Mouse (Mus musculus) embryonic facial prominence, embryonic 10.5 days (tissue): ENCODE measurements around the gene Olfr1178. TPM values are rescaled to one million over a fixed set of nuclear protein-coding genes. Genes with fewer than 3 reads are reported as not detected.

ENCODE experiments used
- DNase-seq: peaks from one replicate; pipeline ENCODE4 v3.0.0-alpha.2; 2017; ENCODE audit warnings: low spot score
- H3K27ac ChIP-seq: fragments of 300-500 bp; sonication (generic); replicated peaks from 2 replicates; pipeline ENCODE4 v1.5.1; 2016; ENCODE audit warnings: mild to moderate bottlenecking
- H3K27me3 ChIP-seq: fragments of 300-500 bp; sonication (generic); replicated peaks from 2 replicates; pipeline ENCODE4 v1.6.1; 2016; ENCODE audit warnings: low read depth, mild to moderate bottlenecking; ENCODE audit not compliant: poor library complexity, severe bottlenecking
- H3K36me3 ChIP-seq: fragments of 300-500 bp; sonication (generic); replicated peaks from 2 replicates; pipeline ENCODE4 v1.6.1; 2016; ENCODE audit warnings: mild to moderate bottlenecking, moderate library complexity
- H3K4me1 ChIP-seq: fragments of 300-500 bp; sonication (generic); 2 replicates; pipeline ENCODE4 v1.6.1; 2016
- H3K4me3 ChIP-seq: fragments of 300-500 bp; sonication (generic); 2 replicates; pipeline ENCODE4 v1.5.1; 2016; ENCODE audit warnings: mild to moderate bottlenecking, moderate library complexity
- H3K9me3 ChIP-seq: fragments of 300-500 bp; sonication (generic); 2 replicates; pipeline ENCODE4 v1.6.1; 2016; ENCODE audit warnings: mild to moderate bottlenecking
- WGBS: fragments of 180-500 bp; shearing (Covaris S2); methylation state at CpG from one replicate; pipeline ENCODE4 v1.1.7; 2016; 5-methylcytosine and 5-hydroxymethylcytosine counted together
- polyA plus RNA-seq: library from polyadenylated mRNA; unstranded; fragments of >200 nt; fragmentation: Nextera tagmentation; extraction: Ambion mirVana; gene quantifications from 2 replicates; pipeline ENCODE4 v1.2.1, GENCODE M21; 2016

Olfr1178 gene
- not detected in 2 replicates for polyA plus RNA-seq

GRCm38 (mm10) chr2:88386762-88387161 lies at the start of gene Olfr1178:
TSS of gene Olfr1178 (plus strand) at chr2:88387062.
- WGBS, result 88% methylated on average over 1 of the region's 1 CpGs
- no peaks in the 10 kb centered on the region for H3K27me3 ChIP-seq
- no peaks in the 10 kb centered on the region for H3K9me3 ChIP-seq
- H3K27ac ChIP-seq, result no peak within 1 kb of the TSS
- H3K36me3 ChIP-seq, result no peaks in the 10 kb centered on the region
- no peak within 1 kb of the TSS for H3K4me3 ChIP-seq
- no peaks in the 10 kb centered on the region for H3K4me1 ChIP-seq
- DNase-seq, result no peak

GRCm38 (mm10) chr2:88346392-88346791 lies 40.5 kb upstream of the Olfr1178 start, which contains the start of gene Olfr1177-ps:
TSS of gene Olfr1177-ps (minus strand) at chr2:88346492.
- no peak within 1 kb of the TSS for H3K27ac ChIP-seq
- no peaks in the 10 kb centered on the region for H3K4me1 ChIP-seq
- no peaks in the 10 kb centered on the region for H3K36me3 ChIP-seq
- 80% methylated on average over 1 of the region's 1 CpGs for WGBS
- no peaks in the 10 kb centered on the region for H3K9me3 ChIP-seq
- DNase-seq, result no peak
- H3K27me3 ChIP-seq, result no peaks in the 10 kb centered on the region
- H3K4me3 ChIP-seq, result no peak within 1 kb of the TSS

GRCm38 (mm10) chr2:88356304-88356703 lies 30.6 kb upstream of the Olfr1178 start:
- H3K27ac ChIP-seq, result no peak overlapping the region
- H3K4me1 ChIP-seq, result no peaks in the 10 kb centered on the region
- DNase-seq, result no peak
- H3K9me3 ChIP-seq, result no peaks in the 10 kb centered on the region
- no peaks in the 10 kb centered on the region for H3K27me3 ChIP-seq
- WGBS, result 4% methylated on average over 2 of the region's 2 CpGs
- no peak overlapping the region for H3K4me3 ChIP-seq
- no peaks in the 10 kb centered on the region for H3K36me3 ChIP-seq

GRCm38 (mm10) chr2:88406353-88406752 lies 19.5 kb downstream of the Olfr1178 start, which contains the start of gene Olfr1179:
TSS of gene Olfr1179 (minus strand) at chr2:88406453.
- no peak within 1 kb of the TSS for H3K27ac ChIP-seq
- no peaks in the 10 kb centered on the region for H3K4me1 ChIP-seq
- no peaks in the 10 kb centered on the region for H3K27me3 ChIP-seq
- no peak for DNase-seq
- 83% methylated on average over 3 of the region's 3 CpGs for WGBS
- H3K36me3 ChIP-seq, result no peaks in the 10 kb centered on the region
- H3K9me3 ChIP-seq, result no peaks in the 10 kb centered on the region
- no peak within 1 kb of the TSS for H3K4me3 ChIP-seq

- WGBS, result 87% methylated on average over 2 of the region's 2 CpGs
- no peaks in the 10 kb centered on the region for H3K4me1 ChIP-seq
- no peaks in the 10 kb centered on the region for H3K27me3 ChIP-seq
- no peak for DNase-seq
- no peaks in the 10 kb centered on the region for H3K36me3 ChIP-seq
- H3K9me3 ChIP-seq, result no peaks in the 10 kb centered on the region
- no peak within 1 kb of the TSS for H3K4me3 ChIP-seq
- no peak within 1 kb of the TSS for H3K27ac ChIP-seq
Measured at GRCm38 (mm10) chr2:88419051-88419450, 32.2 kb downstream of the Olfr1178 start, which contains the start of gene Olfr1180. TSS of gene Olfr1180 (minus strand) at chr2:88419151.

- 89% methylated on average over 1 of the region's 1 CpGs for WGBS
Measured at GRCm38 (mm10) chr2:88426071-88426470, 39.2 kb downstream of the Olfr1178 start, which contains the start of gene Olfr1181. TSS of gene Olfr1181 (minus strand) at chr2:88426171.

GRCm38 (mm10) chr2:88449031-88449430 lies 62.2 kb downstream of the Olfr1178 start, which contains the start of gene Gm13757:
TSS of gene Gm13757 (minus strand) at chr2:88449131.
- DNase-seq, result no peak
- Histone ChIP-seq H3K27me3 (no peaks in the 10 kb centered on the region), H3K36me3 (no peaks in the 10 kb centered on the region), H3K4me1 (no peaks in the 10 kb centered on the region), H3K4me3 (no peak within 1 kb of the TSS), H3K27ac (no peak within 1 kb of the TSS), H3K9me3 (no peaks in the 10 kb centered on the region)
- WGBS, result 98% methylated on average over 1 of the region's 1 CpGs

More at GRCm38 (mm10) chr2:88426071-88426470, 39.2 kb downstream of the Olfr1178 start, which contains the start of gene Olfr1181:
- Histone ChIP-seq H3K4me1 (no peaks in the 10 kb centered on the region), H3K4me3 (no peak within 1 kb of the TSS), H3K27me3 (no peaks in the 10 kb centered on the region), H3K27ac (no peak within 1 kb of the TSS), H3K9me3 (no peaks in the 10 kb centered on the region), H3K36me3 (no peaks in the 10 kb centered on the region)
- DNase-seq, result no peak

Other genes with a start within 250 kb of the Olfr1178 start
- not detected in 2 replicates for gene Olfr1167, start 231.9 kb upstream of the Olfr1178 start, polyA plus RNA-seq
- not detected in 2 replicates for gene Olfr1168, start 205.2 kb upstream of the Olfr1178 start, polyA plus RNA-seq
- gene Olfr1170, start 158.7 kb upstream of the Olfr1178 start, polyA plus RNA-seq, result not detected in 2 replicates
- gene Olfr1173, start 107.2 kb upstream of the Olfr1178 start, polyA plus RNA-seq, result not detected in 2 replicates
- not detected in 2 replicates for gene Olfr1174-ps, start 71.9 kb upstream of the Olfr1178 start, polyA plus RNA-seq
- gene Olfr1175-ps, start 59.8 kb upstream of the Olfr1178 start, polyA plus RNA-seq, result not detected in 2 replicates
- gene Olfr1176, start 50.3 kb upstream of the Olfr1178 start, polyA plus RNA-seq, result not detected in 2 replicates
- gene Olfr1177-ps, start 40.6 kb upstream of the Olfr1178 start, polyA plus RNA-seq, result not detected in 2 replicates
- gene Olfr1179, start 19.4 kb downstream of the Olfr1178 start, polyA plus RNA-seq, result not detected in 2 replicates
- not detected in 2 replicates for gene Olfr1180, start 32.1 kb downstream of the Olfr1178 start, polyA plus RNA-seq
- gene Olfr1181, start 39.1 kb downstream of the Olfr1178 start, polyA plus RNA-seq, result not detected in 2 replicates
- gene Gm13757, start 62.1 kb downstream of the Olfr1178 start, polyA plus RNA-seq, result not detected in 2 replicates
- gene Olfr1183, start 67.8 kb downstream of the Olfr1178 start, polyA plus RNA-seq, result not detected in 2 replicates
- not detected in 2 replicates for gene Olfr1184, start 96.5 kb downstream of the Olfr1178 start, polyA plus RNA-seq
- not detected in 2 replicates for gene Olfr1185-ps1, start 106.3 kb downstream of the Olfr1178 start, polyA plus RNA-seq
- not detected in 2 replicates for gene Olfr1186, start 131.5 kb downstream of the Olfr1178 start, polyA plus RNA-seq
- not detected in 2 replicates for gene Olfr1188, start 169.9 kb downstream of the Olfr1178 start, polyA plus RNA-seq
- gene Olfr1189, start 199.4 kb downstream of the Olfr1178 start, polyA plus RNA-seq, result not detected in 2 replicates